Mouse (Mus musculus) NIH3T3 (cell line): ENCODE measurements around the gene Ccdc88c.

Source experiments
- DNase-seq: peaks from one replicate; pipeline ENCODE4 v3.0.0-alpha.2; 2012; ENCODE audit warnings: low read depth

The Ccdc88c gene

GRCm38 (mm10) chr12:100928286-100928685, 100.6 kb downstream of the Ccdc88c start:
- no peak for DNase-seq

- DNase-seq = peak; percentile 89
Observed at GRCm38 (mm10) chr12:100925644-100926619, 102.9 kb downstream of the Ccdc88c start.

GRCm38 (mm10) chr12:100924646-100925339, 104.1 kb downstream of the Ccdc88c start:
- no peak for DNase-seq

GRCm38 (mm10) chr12:100910731-100911130, 118.1 kb downstream of the Ccdc88c start:
- DNase-seq = no peak

GRCm38 (mm10) chr12:100909765-100910164, 119.1 kb downstream of the Ccdc88c start:
- DNase-seq = no peak

- no peak for DNase-seq
Observed at GRCm38 (mm10) chr12:100908298-100909034, 120.4 kb downstream of the Ccdc88c start.

- no peak for DNase-seq
Observed at GRCm38 (mm10) chr12:100907598-100908297, 121.1 kb downstream of the Ccdc88c start, which contains the start of gene Gpr68. Gpr68 (minus strand) TSS chr12:100908198.

- DNase-seq = no peak
Observed at GRCm38 (mm10) chr12:100906861-100907260, 122.0 kb downstream of the Ccdc88c start.

GRCm38 (mm10) chr12:100903761-100904160, 125.1 kb downstream of the Ccdc88c start:
- no peak for DNase-seq

- DNase-seq = no peak
Observed at GRCm38 (mm10) chr12:100901386-100901785, 127.5 kb downstream of the Ccdc88c start.

- DNase-seq = no peak
Observed at GRCm38 (mm10) chr12:100900901-100901300, 128.0 kb downstream of the Ccdc88c start.

GRCm38 (mm10) chr12:100899111-100899640, 129.7 kb downstream of the Ccdc88c start:
- DNase-seq = no peak

- no peak for DNase-seq
Observed at GRCm38 (mm10) chr12:100897736-100898650, 130.9 kb downstream of the Ccdc88c start.

- DNase-seq = no peak
Observed at GRCm38 (mm10) chr12:100896661-100897060, 132.2 kb downstream of the Ccdc88c start.

GRCm38 (mm10) chr12:100895504-100895903, 133.4 kb downstream of the Ccdc88c start:
- no peak for DNase-seq

- DNase-seq = no peak
Observed at GRCm38 (mm10) chr12:100890548-100890947, 138.3 kb downstream of the Ccdc88c start.

- peak; percentile 11 for DNase-seq
Observed at GRCm38 (mm10) chr12:100887801-100888258, 141.0 kb downstream of the Ccdc88c start.

GRCm38 (mm10) chr12:100886877-100887276, 142.0 kb downstream of the Ccdc88c start:
- no peak for DNase-seq

- DNase-seq = no peak
Observed at GRCm38 (mm10) chr12:100885585-100885984, 143.3 kb downstream of the Ccdc88c start.

- DNase-seq = no peak
Observed at GRCm38 (mm10) chr12:100883168-100883567, 145.7 kb downstream of the Ccdc88c start.
